Mouse (Mus musculus) lung, postnatal 0 days (tissue): ENCODE results near the gene Cd82.
A peak's percentile ranks its signal among the peaks of the same experiment; 100 is the strongest.

Experiments used
- CTCF ChIP-seq: IDR thresholded peaks from 2 replicates; pipeline ENCODE4 v1.5.1; 2016; ENCODE audit warnings: antibody characterized with exemption, mild to moderate bottlenecking
- EP300 ChIP-seq: IDR thresholded peaks from 2 replicates; pipeline ENCODE4 v1.6.1; 2016; ENCODE audit warnings: antibody characterized with exemption, mild to moderate bottlenecking, control low read depth

- TF ChIP-seq CTCF (peak; percentile 75), EP300 (no peak)
These were observed 6.2 kb upstream of the Cd82 start for GRCm38 (mm10) chr2:93469118-93469517.
